Mouse (Mus musculus) E14TG2a.4 (cell line): ENCODE results near the gene Olfr279.

Experiments
- H3K27me3 ChIP-seq: 2 replicates; pipeline ENCODE4 v1.6.1; 2014; ENCODE audit warnings: low read length, control low read depth; ENCODE audit not compliant: insufficient read depth
- H3K36me3 ChIP-seq: 2 replicates; pipeline ENCODE4 v1.6.1; 2014; ENCODE audit warnings: low read length, control low read depth; ENCODE audit not compliant: insufficient read depth
- H3K4me1 ChIP-seq: replicated peaks from 2 replicates; pipeline ENCODE4 v1.6.1; 2014; ENCODE audit warnings: low read depth, low read length, control low read depth
- H3K4me3 ChIP-seq: replicated peaks from 2 replicates; pipeline ENCODE4 v1.5.1; 2014; ENCODE audit warnings: mild to moderate bottlenecking, low read length
- H3K9me3 ChIP-seq: 2 replicates; pipeline ENCODE4 v1.6.1; 2014; ENCODE audit warnings: low read length, control low read depth
- CTCF ChIP-seq: conservative IDR thresholded peaks from 2 replicates; pipeline ENCODE4 v1.5.1; 2014; ENCODE audit warnings: low read length
- NANOG ChIP-seq: IDR thresholded peaks from 2 replicates; pipeline ENCODE4 v1.6.1; 2014; ENCODE audit warnings: borderline replicate concordance, low read length, mixed read lengths
- POU5F1 ChIP-seq: IDR thresholded peaks from 2 replicates; pipeline ENCODE4 v1.6.1; 2014; ENCODE audit warnings: low read length, borderline replicate concordance

The Olfr279 gene

DNA sequence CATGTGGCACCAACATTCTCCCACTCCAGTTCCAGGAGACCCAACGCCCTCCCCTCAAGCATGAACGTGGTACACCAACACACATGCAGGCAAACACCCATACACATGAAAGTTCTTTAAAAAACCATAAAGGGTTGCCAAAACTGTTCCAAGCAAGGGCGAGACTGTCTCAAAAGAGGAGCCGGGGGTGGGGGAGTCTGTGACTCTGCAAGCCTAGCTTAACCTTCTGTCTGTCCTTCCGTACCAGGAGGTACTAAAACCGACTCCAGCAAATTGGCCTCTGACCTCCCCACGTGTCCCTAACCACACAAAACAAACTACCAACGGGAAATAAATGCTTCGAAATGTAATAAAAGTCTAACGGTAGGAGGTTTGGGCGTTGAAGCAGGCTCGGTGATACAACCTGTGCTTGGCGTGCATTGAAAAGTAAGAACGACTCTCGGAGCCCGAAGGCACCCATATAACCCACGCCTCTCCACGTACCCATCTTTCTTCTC lies 40.9 kb downstream of the Olfr279 start:
- TF ChIP-seq NANOG (no peak), POU5F1 (no peak), CTCF (no peak)
- H3K9me3 ChIP-seq = no peaks in the 10 kb centered on the region
- peaks cover 55% of the 10 kb centered on the region for H3K36me3 ChIP-seq
- H3K27me3 ChIP-seq = no peaks in the 10 kb centered on the region
- peaks cover 52% of the 10 kb centered on the region for H3K4me1 ChIP-seq
- peak overlapping the region; percentile 94 for H3K4me3 ChIP-seq

DNA sequence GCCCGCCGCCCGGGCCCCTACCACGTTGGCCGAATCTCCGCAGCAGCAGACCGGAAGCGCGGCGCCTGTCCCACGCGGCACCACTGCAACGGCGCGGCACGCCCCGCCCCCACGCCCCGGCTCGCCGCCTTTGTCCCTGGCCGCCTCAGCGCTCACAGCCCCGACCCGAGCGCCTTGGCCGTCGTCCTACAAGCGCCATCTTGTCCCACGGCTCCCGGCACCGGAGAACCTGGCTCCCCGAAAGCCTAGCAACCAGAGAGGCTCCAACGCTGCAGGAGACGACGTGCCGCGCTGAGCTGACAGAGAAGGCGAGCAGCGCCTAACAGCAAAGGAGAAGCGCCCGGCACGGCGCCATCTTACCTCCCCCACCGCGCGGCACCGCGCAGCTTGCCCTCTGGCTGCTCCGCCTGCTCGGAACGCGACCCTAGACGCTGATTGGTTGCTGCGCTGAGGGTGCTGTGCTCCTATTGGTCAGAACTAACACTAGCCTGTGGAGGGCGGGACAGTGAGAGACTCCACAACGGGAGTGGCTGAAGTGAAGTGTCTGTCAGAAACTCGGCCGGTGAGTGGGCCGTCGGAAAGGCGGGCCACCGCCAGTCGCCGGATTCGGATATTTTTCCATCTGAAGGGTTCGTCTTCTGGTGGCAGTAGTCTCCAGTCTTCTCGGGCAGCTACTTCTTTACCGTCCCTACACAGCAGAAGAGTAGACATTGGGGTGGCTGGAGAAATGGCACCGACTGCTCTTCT lies 41.9 kb downstream of the Olfr279 start, which contains the start of gene Kansl2:
Kansl2 (minus strand) TSS at position 384 of the 747 bp plus-strand sequence.
- Histone ChIP-seq H3K4me1 (peaks cover 43% of the 10 kb centered on the region), H3K36me3 (peaks cover 54% of the 10 kb centered on the region), H3K4me3 (peak within 1 kb of the TSS; percentile 94), H3K27me3 (no peaks in the 10 kb centered on the region), H3K9me3 (no peaks in the 10 kb centered on the region)
- TF ChIP-seq POU5F1 = no peak
- no peak for TF ChIP-seq NANOG
- no peak for TF ChIP-seq CTCF

DNA sequence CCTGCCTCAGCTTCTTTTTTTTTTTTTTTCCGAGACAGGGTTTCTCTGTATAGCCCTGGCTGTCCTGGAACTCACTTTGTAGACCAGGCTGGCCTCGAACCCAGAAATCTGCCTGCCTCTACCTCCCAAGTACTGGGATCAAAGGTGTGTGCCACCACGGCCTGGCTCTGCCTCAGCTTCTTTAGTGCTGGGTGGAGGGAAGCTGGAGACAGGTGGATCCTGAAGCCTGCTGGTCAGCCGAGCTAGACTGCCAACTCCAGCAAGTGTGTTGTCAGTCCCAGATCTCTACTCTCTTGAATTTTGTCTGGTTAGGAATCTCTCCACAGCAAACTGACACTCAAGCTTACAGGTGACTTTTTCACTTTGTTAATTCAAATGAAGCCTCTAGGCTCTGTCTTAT lies 43.7 kb downstream of the Olfr279 start:
- Histone ChIP-seq H3K36me3 (peaks cover 54% of the 10 kb centered on the region), H3K9me3 (no peaks in the 10 kb centered on the region), H3K27me3 (no peaks in the 10 kb centered on the region), H3K4me1 (peaks cover 25% of the 10 kb centered on the region), H3K4me3 (no peak overlapping the region)
- no peak for TF ChIP-seq POU5F1
- no peak for TF ChIP-seq CTCF
- no peak for TF ChIP-seq NANOG

DNA sequence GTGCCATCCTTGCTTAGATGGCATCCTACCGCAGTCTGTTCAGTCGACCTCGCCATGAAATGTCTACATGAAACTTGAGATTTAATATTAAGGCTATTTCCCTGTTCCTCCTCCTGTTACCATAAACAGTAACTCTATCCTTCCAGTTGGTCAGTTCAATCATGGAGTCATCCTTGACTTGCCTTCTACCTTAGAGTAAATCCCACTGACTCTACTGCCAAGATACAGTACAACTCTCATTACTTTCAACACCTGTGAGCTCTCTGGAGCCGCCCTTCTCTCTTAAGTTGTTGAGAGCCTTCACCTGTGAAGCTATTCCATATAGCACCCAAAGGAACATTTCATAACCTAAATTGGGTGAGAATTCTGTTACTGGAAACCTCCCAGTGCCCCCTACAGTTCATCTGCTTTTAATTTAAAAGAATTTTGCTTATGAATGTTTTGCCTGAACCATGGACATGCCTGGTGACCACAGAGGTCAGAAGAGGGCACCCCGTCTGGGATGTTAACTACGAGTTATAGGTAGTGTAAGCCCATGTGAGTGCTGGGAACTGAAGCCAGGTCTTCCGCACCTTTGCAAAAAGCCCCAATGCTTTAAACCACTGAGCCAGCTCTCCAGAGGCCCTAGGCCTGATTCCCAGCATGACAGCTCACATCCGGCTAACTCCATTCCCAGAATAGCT lies 44.8 kb downstream of the Olfr279 start:
- peaks cover 14% of the 10 kb centered on the region for H3K4me1 ChIP-seq
- no peak overlapping the region for H3K4me3 ChIP-seq
- no peaks in the 10 kb centered on the region for H3K9me3 ChIP-seq
- TF ChIP-seq POU5F1 (no peak), CTCF (no peak), NANOG (no peak)
- peaks cover 54% of the 10 kb centered on the region for H3K36me3 ChIP-seq
- H3K27me3 ChIP-seq = no peaks in the 10 kb centered on the region

DNA sequence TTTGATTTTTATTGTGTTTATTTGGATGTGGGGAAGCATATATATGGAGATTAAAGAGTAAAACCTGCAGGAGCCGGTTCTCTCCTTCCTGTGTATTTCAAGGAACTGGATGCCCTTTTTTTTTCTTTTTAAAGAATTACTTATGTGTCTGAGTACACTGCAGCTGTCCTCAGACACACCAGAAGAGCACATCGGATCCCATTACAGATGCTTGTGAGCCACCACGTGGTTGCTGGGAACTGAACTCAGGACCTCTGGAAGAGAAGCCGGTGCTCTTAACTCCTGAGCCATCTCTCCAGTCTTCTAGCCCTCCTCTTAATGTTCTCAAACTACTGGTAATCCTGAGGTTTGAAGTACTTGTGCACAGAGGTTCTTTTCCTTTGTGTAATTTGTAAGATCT lies 45.7 kb downstream of the Olfr279 start:
- TF ChIP-seq CTCF (no peak), POU5F1 (no peak), NANOG (no peak)
- Histone ChIP-seq H3K4me3 (no peak overlapping the region), H3K36me3 (peaks cover 56% of the 10 kb centered on the region), H3K27me3 (no peaks in the 10 kb centered on the region), H3K4me1 (peaks cover 15% of the 10 kb centered on the region), H3K9me3 (no peaks in the 10 kb centered on the region)

DNA sequence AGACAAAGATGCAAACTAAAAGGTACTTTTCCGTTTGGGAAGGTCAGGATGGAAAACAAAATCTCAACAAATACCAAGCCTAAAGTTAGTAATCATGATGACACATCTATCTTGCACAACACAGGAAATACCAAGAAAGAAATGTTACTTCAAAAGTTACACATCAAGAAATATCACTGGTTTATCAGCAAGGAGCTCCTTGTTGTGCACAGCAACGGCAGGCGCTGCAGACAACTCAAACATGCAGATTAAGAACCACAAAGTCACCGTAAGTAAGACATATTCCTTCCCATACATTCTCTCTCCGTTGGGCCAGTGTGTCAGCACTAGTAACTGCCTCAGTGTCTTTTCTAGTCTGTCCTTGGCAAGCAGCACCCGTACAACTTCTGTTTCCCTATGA lies 48.9 kb downstream of the Olfr279 start:
- Histone ChIP-seq H3K4me3 (no peak overlapping the region), H3K4me1 (peaks cover 36% of the 10 kb centered on the region), H3K9me3 (no peaks in the 10 kb centered on the region), H3K27me3 (no peaks in the 10 kb centered on the region), H3K36me3 (peaks cover 88% of the 10 kb centered on the region)
- TF ChIP-seq NANOG (no peak), POU5F1 (no peak), CTCF (no peak)

DNA sequence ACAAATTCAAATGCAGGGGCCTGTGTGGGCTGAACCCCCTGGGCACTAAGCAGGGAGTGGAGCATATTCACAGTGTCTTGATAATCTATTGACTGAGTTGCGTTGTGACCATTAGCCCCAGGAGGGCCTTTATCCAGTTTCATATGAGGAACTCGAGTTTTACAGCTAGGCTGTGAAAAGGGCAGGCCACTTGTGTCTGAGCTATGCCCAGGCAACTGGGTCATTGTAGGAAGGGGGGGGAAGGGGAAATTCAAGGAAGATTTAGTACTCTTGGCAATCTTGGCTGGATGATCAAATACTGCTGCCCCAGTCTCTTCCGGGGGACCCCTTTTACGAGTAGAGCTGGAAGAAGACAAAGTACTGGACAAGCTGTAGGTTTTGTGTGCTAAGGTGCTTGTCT lies 51.1 kb downstream of the Olfr279 start:
- TF ChIP-seq POU5F1 (no peak), CTCF (no peak), NANOG (no peak)
- Histone ChIP-seq H3K9me3 (no peaks in the 10 kb centered on the region), H3K36me3 (peaks cover 98% of the 10 kb centered on the region), H3K27me3 (no peaks in the 10 kb centered on the region), H3K4me1 (peaks cover 56% of the 10 kb centered on the region), H3K4me3 (no peak overlapping the region)

DNA sequence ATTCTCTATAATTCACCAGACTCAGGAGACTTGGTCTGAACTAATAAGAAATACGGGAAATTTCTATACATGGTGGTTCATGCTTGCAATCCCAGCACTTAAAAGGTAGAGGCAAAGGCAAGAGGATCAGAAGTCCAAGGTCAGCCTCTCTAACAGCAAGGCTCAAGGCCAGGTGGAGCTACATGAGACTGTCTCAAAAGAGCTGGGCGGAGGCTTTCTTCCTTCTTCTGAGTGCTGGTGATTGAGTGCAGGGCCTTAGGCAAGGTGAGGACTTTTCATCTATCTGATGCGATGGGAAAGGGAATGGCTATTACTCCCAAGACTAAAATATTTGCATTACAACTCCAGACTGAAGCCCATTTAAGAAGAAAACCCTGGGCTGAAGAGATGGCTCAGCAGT lies 52.9 kb downstream of the Olfr279 start:
- no peak for TF ChIP-seq POU5F1
- TF ChIP-seq NANOG = peak; percentile 67; the same call in 1 of the 2 replicates
- no peak overlapping the region for H3K4me3 ChIP-seq
- H3K9me3 ChIP-seq = no peaks in the 10 kb centered on the region
- peaks cover 58% of the 10 kb centered on the region for H3K4me1 ChIP-seq
- H3K27me3 ChIP-seq = no peaks in the 10 kb centered on the region
- peaks cover 97% of the 10 kb centered on the region for H3K36me3 ChIP-seq

DNA sequence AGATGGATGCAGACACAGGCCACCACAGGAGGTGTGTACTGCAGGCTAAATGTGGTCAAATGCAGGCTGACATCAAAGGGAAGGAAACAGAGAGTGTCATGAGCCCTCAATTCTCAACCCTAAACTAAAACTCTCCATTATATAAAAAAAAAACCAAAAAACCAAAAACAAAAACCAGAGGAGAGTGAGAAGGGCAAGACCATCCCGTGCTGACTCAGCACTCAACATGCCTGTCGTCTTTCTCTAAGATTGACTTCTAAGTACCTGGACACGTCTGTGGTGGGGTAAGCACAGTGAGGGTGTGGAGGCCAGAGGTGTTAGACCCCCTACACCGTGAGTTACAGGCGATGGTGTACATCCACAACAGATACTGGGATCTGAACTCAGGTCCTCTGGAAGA lies 54.6 kb downstream of the Olfr279 start:
- Histone ChIP-seq H3K9me3 (no peaks in the 10 kb centered on the region), H3K4me1 (peaks cover 60% of the 10 kb centered on the region), H3K36me3 (peaks cover 97% of the 10 kb centered on the region), H3K27me3 (no peaks in the 10 kb centered on the region), H3K4me3 (no peak overlapping the region)
- TF ChIP-seq POU5F1 (no peak), NANOG (no peak), CTCF (no peak)
